Mouse (Mus musculus) gastrocnemius, postnatal 36 days (tissue): Measurements from ENCODE around the gene Psmb3. TPM values are rescaled to one million over a fixed set of nuclear protein-coding genes. Genes with fewer than 3 reads are reported as not detected.
A peak's percentile ranks its signal among the peaks of the same experiment; 100 is the strongest.
"Not testable (repeated sequence)": the region's sequence is repeated elsewhere in the genome, so short reads cannot be mapped to it uniquely, and the experiment has no call there.

Experiments
- DNase-seq, 2 experiments: peaks; one replicate each; pipeline ENCODE4 v3.0.0; 2022
- intact Hi-C: fragments of 180-260 bp; cut with DNase I; formaldehyde crosslinking; loops from one replicate; pipeline ENCODE4 v1.15.1; 2025
- long read RNA-seq, 2 experiments: library from polyadenylated mRNA; stranded (forward); transcript quantifications; one replicate each; pipeline ENCODE4 v2.0.0; 2021
- total RNA-seq, 2 experiments: library from RNA; stranded (reverse); gene quantifications; 2 replicates each; pipeline ENCODE4 v1.2.3; 2021

Gene Psmb3
- total RNA-seq = 100 to 1,000 TPM; 124 to 129 TPM
- long read RNA-seq, experiment 1, transcript Psmb3-202 (2 exons, 578 nt) = minor isoform, 15 of 253 reads
- long read RNA-seq, experiment 1, transcript Psmb3-201 (6 exons, 766 nt) = major isoform, 218 of 253 reads
- long read RNA-seq, experiment 1, partial matches to known transcripts = 17 of 253 reads
- long read RNA-seq, experiment 1, other reads (novel, unspliced or antisense) = 3 of 253 reads
- long read RNA-seq, experiment 2, transcript Psmb3-202 (2 exons, 578 nt) = minor isoform, 17 of 320 reads
- long read RNA-seq, experiment 2, transcript Psmb3-201 (6 exons, 766 nt) = major isoform, 274 of 320 reads
- long read RNA-seq, experiment 2, partial matches to known transcripts = 21 of 320 reads
- long read RNA-seq, experiment 2, other reads (novel, unspliced or antisense) = 8 of 320 reads

GRCm38 (mm10) chr11:97703039-97703826 is at the start of gene Psmb3:
Gene Psmb3 (plus strand): TSS chr11:97703399.
- intact Hi-C loops = loop anchor here (5.0 kb wide), 1 partner anchor 39 kb away; the partner anchor contains the start of gene Pip4k2b
- DNase-seq = peak; percentile 87 to 99

DNA sequence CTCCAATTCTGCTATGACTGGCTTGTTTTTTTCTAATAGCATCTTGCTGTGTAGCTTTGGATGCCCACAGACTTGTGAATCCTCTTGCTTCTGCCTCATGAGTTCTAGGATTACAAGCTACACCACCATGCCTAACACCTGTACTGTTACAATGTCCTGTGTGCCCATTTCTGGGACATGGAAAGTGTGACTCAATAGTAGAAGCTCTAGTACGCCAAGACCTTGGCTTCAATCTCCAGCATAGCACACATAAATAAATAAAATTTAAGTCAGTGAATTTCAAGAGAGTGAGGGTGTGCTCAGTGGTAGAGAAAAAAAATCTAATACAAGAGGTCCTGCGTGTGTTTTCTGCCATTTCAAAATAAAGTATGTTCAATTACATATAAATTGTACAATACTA is 49.0 kb upstream of the Psmb3 start:
- DNase-seq = no peak
- intact Hi-C loops = no loop called here

- intact Hi-C loops = no loop called here
- no peak for DNase-seq
These were observed 46.8 kb upstream of the Psmb3 start for GRCm38 (mm10) chr11:97656269-97656971.

DNA sequence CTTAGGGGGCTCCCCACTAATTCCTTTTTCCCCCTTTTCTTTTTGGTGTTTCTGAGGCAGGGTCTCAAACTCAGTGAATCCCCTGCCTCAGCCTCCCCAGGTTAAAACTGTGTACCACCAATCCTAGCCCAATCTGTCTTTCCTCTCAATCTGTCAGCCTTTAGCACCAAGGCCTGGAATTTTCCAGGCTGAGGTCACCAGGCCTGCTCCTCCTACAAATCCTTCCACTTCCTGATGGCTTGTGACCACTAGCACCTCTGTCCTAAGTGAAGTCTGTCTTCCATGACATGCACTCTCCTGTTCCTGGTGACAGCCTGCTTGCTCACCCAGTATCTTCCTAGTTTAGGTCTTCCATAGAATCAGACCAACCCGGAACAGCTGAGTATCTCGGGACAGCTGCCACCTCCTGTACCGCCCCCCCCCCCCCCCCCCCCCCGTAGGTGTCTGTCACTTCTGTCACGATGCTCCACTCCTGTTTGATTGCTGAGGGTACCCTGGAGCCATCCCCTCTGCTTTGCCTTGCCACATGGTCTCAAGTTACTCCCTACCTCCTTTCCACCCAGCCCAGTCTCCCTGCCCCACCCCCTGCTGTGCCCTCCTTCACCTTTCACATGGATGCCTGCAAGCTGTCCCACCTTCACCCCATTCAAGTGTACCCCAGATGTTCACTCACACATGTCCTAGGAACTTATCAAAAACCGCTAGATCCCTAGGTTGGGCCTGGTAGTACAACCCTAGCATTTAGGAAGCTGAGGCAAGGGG is 45.8 kb upstream of the Psmb3 start:
- intact Hi-C loops = no loop called here

GRCm38 (mm10) chr11:97657967-97658366 is 45.2 kb upstream of the Psmb3 start:
- intact Hi-C loops = not testable (repeated sequence)

More for the DNA sequence above, 45.8 kb upstream of the Psmb3 start:
- no peak for DNase-seq

GRCm38 (mm10) chr11:97658751-97659266 is 44.4 kb upstream of the Psmb3 start:
- no peak for DNase-seq
- intact Hi-C loops = no loop called here

More at GRCm38 (mm10) chr11:97657967-97658366, 45.2 kb upstream of the Psmb3 start:
- not testable (repeated sequence) for DNase-seq

- intact Hi-C loops = no loop called here
These were observed 43.8 kb upstream of the Psmb3 start for GRCm38 (mm10) chr11:97659267-97659989.

GRCm38 (mm10) chr11:97659990-97660714 is 43.0 kb upstream of the Psmb3 start:
- intact Hi-C loops = no loop called here
- peak; percentile 71 to 72 for DNase-seq

More at GRCm38 (mm10) chr11:97659267-97659989, 43.8 kb upstream of the Psmb3 start:
- DNase-seq = no peak

- intact Hi-C loops = no loop called here
- no peak for DNase-seq
These were observed 42.2 kb upstream of the Psmb3 start for GRCm38 (mm10) chr11:97660734-97661647.

- intact Hi-C loops = no loop called here
- DNase-seq = no peak
These were observed 41.5 kb upstream of the Psmb3 start for GRCm38 (mm10) chr11:97661648-97662133.

GRCm38 (mm10) chr11:97662207-97662892 is 40.8 kb upstream of the Psmb3 start:
- DNase-seq = no peak
- intact Hi-C loops = no loop called here

- peak; percentile 62 to 75 for DNase-seq
- intact Hi-C loops = no loop called here
These were observed 40.2 kb upstream of the Psmb3 start, which contains the start of gene Mllt6 for GRCm38 (mm10) chr11:97662893-97663527. Gene Mllt6 (plus strand): TSS chr11:97663414.

DNA sequence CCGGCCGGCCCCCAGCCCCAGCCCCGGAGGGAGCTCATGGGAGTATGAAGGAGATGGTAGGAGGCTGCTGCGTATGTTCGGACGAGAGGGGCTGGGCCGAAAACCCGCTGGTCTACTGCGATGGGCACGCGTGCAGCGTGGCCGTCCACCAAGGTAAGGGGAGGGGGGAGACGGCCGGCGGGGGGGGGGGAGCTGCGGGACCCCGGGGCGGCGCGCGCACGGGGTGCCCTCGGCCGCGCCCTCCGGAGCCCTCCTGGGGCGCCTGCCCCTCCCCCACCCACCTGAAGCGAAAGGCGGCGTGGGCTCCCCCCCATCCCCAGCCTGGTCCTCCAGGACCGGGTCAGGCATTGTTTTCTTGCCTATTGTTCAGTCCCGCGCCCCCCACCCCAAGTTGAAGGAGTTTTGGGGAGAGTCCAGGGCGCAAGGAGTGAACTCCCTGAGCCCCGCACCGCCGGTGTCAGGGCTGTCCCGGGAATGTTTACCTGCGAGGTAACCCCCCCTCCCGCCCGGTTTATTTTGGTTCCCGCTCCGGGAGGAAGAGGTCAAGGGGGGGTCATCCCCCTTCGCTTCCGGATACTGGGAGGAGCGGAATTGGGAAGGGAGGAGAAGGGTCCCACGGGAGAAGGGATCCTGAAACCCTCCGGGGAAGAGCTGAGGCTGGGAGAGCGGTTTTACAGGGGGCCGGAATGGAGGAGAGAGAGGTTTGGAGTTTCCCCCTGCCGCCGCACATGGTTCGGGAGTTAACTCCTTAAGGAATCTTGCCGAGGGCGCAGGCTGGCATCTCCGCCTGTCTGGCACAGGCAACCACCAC is 39.5 kb upstream of the Psmb3 start:
- intact Hi-C loops = loop anchor here (2.0 kb wide), 1 partner anchor 21 kb away; the partner anchor contains the start of gene Cisd3
- peak in 1 of 2 experiments; percentile 49 for DNase-seq

GRCm38 (mm10) chr11:97664339-97664665 is 38.9 kb upstream of the Psmb3 start:
- intact Hi-C loops = loop anchor here (2.0 kb wide), 1 partner anchor 20 kb away; the partner anchor contains the start of gene Cisd3
- DNase-seq = no peak

- peak in 1 of 2 experiments; percentile 4 for DNase-seq
- intact Hi-C loops = loop anchor here (2.0 kb wide), 1 partner anchor 20 kb away; the partner anchor contains the start of gene Cisd3
These were observed 38.4 kb upstream of the Psmb3 start for GRCm38 (mm10) chr11:97664771-97665240.
